Mouse (Mus musculus) limb, embryonic 14.5 days (tissue): ENCODE results near the gene Stx1b. TPM values are rescaled to one million over a fixed set of nuclear protein-coding genes. Genes with fewer than 3 reads are reported as not detected.
A peak's percentile ranks its signal among the peaks of the same experiment; 100 is the strongest.

Experiments used
- ATAC-seq: fragments of 200-750 bp; cut with Nextera tagmentation; 2 replicates; pipeline ENCODE4 v1.8.0; 2017; ENCODE audit warnings: low read depth, moderate number of reproducible peaks, moderate TSS enrichment; ENCODE audit not compliant: low FRiP score
- DNase-seq: peaks from one replicate; pipeline ENCODE4 v3.0.0-alpha.2; 2015; ENCODE audit warnings: low spot score
- H3K27ac ChIP-seq: fragments of 300-500 bp; sonication (generic); replicated peaks from 2 replicates; pipeline ENCODE4 v1.5.1; 2014; ENCODE audit warnings: low read depth, mild to moderate bottlenecking, low read length, moderate library complexity, mixed read lengths
- H3K27me3 ChIP-seq: fragments of 300-500 bp; sonication (generic); 2 replicates; pipeline ENCODE4 v1.6.1; 2014; ENCODE audit warnings: low read length, mixed read lengths; ENCODE audit not compliant: control insufficient read depth, insufficient read depth
- H3K36me3 ChIP-seq: fragments of 300-500 bp; sonication (generic); 2 replicates; pipeline ENCODE4 v1.6.1; 2014; ENCODE audit warnings: mild to moderate bottlenecking, low read length, moderate library complexity, mixed read lengths; ENCODE audit not compliant: control insufficient read depth, insufficient read depth
- H3K4me1 ChIP-seq: fragments of 300-500 bp; sonication (generic); 2 replicates; pipeline ENCODE4 v1.6.1; 2014; ENCODE audit warnings: antibody characterized with exemption, low read length, mixed read lengths; ENCODE audit not compliant: control insufficient read depth, insufficient read depth
- H3K4me2 ChIP-seq: fragments of 300-500 bp; sonication (generic); replicated peaks from 2 replicates; pipeline ENCODE4 v1.6.1; 2014; ENCODE audit warnings: low read depth, mild to moderate bottlenecking, low read length, moderate library complexity; ENCODE audit not compliant: severe bottlenecking
- H3K4me3 ChIP-seq: fragments of 300-500 bp; sonication (generic); replicated peaks from 2 replicates; pipeline ENCODE4 v1.5.1; 2014; ENCODE audit warnings: low read length
- H3K9ac ChIP-seq: fragments of 300-500 bp; sonication (generic); 2 replicates; pipeline ENCODE4 v1.6.1; 2014; ENCODE audit warnings: mild to moderate bottlenecking, low read depth, low read length, moderate library complexity; ENCODE audit not compliant: severe bottlenecking
- H3K9me3 ChIP-seq: fragments of 300-500 bp; sonication (generic); 2 replicates; pipeline ENCODE4 v1.6.1; 2016; ENCODE audit warnings: low read length; ENCODE audit not compliant: control insufficient read depth
- POLR2A ChIP-seq: fragments of 200-500 bp; IDR thresholded peaks from 2 replicates; pipeline ENCODE4 v1.8.0; 2012; ENCODE audit warnings: inconsistent platforms, mild to moderate bottlenecking, moderate library complexity, borderline replicate concordance; ENCODE audit not compliant: insufficient read depth, insufficient read length; ENCODE audit errors: extremely low read depth
- WGBS: fragments of 180-500 bp; shearing (Covaris S2); extraction: QIAGEN DNeasy Blood & Tissue Kit; methylation state at CpG from one replicate; pipeline ENCODE4 v1.1.7; 2014; 5-methylcytosine and 5-hydroxymethylcytosine counted together
- polyA plus RNA-seq, 2 experiments: library from polyadenylated mRNA; depleted of rRNA in 1 of 2; stranded (reverse) in 1 of 2; unstranded in 1 of 2; fragments of >200 nt; fragmentation: Nextera tagmentation in 1 of 2; extraction: Ambion mirVana in 1 of 2; gene quantifications; 2 replicates each; pipeline versions ENCODE4 v1.2.1 to v1.2.3; 2012 to 2014

The Stx1b gene
- polyA plus RNA-seq, 2 experiments: 4.0 to 43.9 TPM

- H3K9ac ChIP-seq: no peak overlapping the region
These were observed 8.2 kb downstream of the Stx1b start for GRCm38 (mm10) chr7:127815954-127816821.

GRCm38 (mm10) chr7:127815116-127815665 is 9.2 kb downstream of the Stx1b start:
- ATAC-seq: no peak
- DNase-seq: no peak
- no peaks in the 10 kb centered on the region for H3K4me1 ChIP-seq
- no peaks in the 10 kb centered on the region for H3K9me3 ChIP-seq
- H3K9ac ChIP-seq: no peak overlapping the region
- peaks cover 37% of the 10 kb centered on the region for H3K36me3 ChIP-seq
- H3K27me3 ChIP-seq: no peaks in the 10 kb centered on the region
- H3K4me2 ChIP-seq: no peak overlapping the region
- no peak for TF ChIP-seq POLR2A
- WGBS: 91% methylated on average over 15 of the region's 15 CpGs
- H3K27ac ChIP-seq: no peak overlapping the region
- H3K4me3 ChIP-seq: no peak overlapping the region

More at GRCm38 (mm10) chr7:127815954-127816821, 8.2 kb downstream of the Stx1b start:
- no peaks in the 10 kb centered on the region for H3K4me1 ChIP-seq
- ATAC-seq (0 out of 2 replicates have a peak, but pooled peaks have one; percentile 60), DNase-seq (no peak)
- no peaks in the 10 kb centered on the region for H3K9me3 ChIP-seq
- H3K4me3 ChIP-seq: no peak overlapping the region
- no peaks in the 10 kb centered on the region for H3K27me3 ChIP-seq
- peaks cover 28% of the 10 kb centered on the region for H3K36me3 ChIP-seq
- TF ChIP-seq POLR2A: no peak
- H3K4me2 ChIP-seq: no peak overlapping the region
- H3K27ac ChIP-seq: no peak overlapping the region
- 64% methylated on average over 15 of the region's 15 CpGs for WGBS

- Histone ChIP-seq H3K36me3 (peaks cover 45% of the 10 kb centered on the region), H3K4me1 (no peaks in the 10 kb centered on the region), H3K9ac (no peak overlapping the region), H3K27ac (no peak overlapping the region), H3K4me2 (no peak overlapping the region), H3K9me3 (no peaks in the 10 kb centered on the region), H3K27me3 (no peaks in the 10 kb centered on the region), H3K4me3 (no peak overlapping the region)
- ATAC-seq: no peak
- no peak for TF ChIP-seq POLR2A
- WGBS: 78% methylated on average over 19 of the region's 19 CpGs
- peak; percentile 5 for DNase-seq
These were observed 10.0 kb downstream of the Stx1b start for GRCm38 (mm10) chr7:127814241-127814921.

GRCm38 (mm10) chr7:127813821-127814220 is 10.5 kb downstream of the Stx1b start:
- ATAC-seq (no peak), DNase-seq (no peak)
- Histone ChIP-seq H3K4me2 (no peak overlapping the region), H3K36me3 (peaks cover 47% of the 10 kb centered on the region), H3K4me3 (no peak overlapping the region), H3K4me1 (no peaks in the 10 kb centered on the region), H3K27ac (no peak overlapping the region), H3K9me3 (no peaks in the 10 kb centered on the region), H3K9ac (no peak overlapping the region), H3K27me3 (no peaks in the 10 kb centered on the region)
- no peak for TF ChIP-seq POLR2A
- WGBS: 79% methylated on average over 4 of the region's 4 CpGs

GRCm38 (mm10) chr7:127812292-127812691 is 12.1 kb downstream of the Stx1b start:
- ATAC-seq: no peak
- Histone ChIP-seq H3K4me3 (no peak overlapping the region), H3K27me3 (no peaks in the 10 kb centered on the region), H3K4me2 (no peak overlapping the region), H3K27ac (no peak overlapping the region), H3K9me3 (no peaks in the 10 kb centered on the region), H3K4me1 (no peaks in the 10 kb centered on the region), H3K36me3 (peaks cover 50% of the 10 kb centered on the region), H3K9ac (no peak overlapping the region)
- DNase-seq: no peak
- TF ChIP-seq POLR2A: no peak
- WGBS: 81% methylated on average over 3 of the region's 3 CpGs
